Mouse (Mus musculus) splenic B cell, adult 2 months (primary cell): Measurements from ENCODE around the gene Olfr1443.
A peak's percentile ranks its signal among the peaks of the same experiment; 100 is the strongest.
"Not testable (repeated sequence)": the region's sequence is repeated elsewhere in the genome, so short reads cannot be mapped to it uniquely, and the experiment has no call there.

Experiments
- DNase-seq: peaks from one replicate; pipeline ENCODE4 v3.0.0-alpha.2; 2011; ENCODE audit warnings: low read depth, low spot score
- H3K27me3 ChIP-seq: 2 replicates; pipeline ENCODE4 v1.6.1; 2012; ENCODE audit warnings: mild to moderate bottlenecking, low read length, moderate library complexity, mixed read lengths; ENCODE audit not compliant: control insufficient read depth, poor library complexity, insufficient read depth, severe bottlenecking
- H3K36me3 ChIP-seq: 2 replicates; pipeline ENCODE4 v1.6.1; 2012; ENCODE audit warnings: mild to moderate bottlenecking, low read length, moderate library complexity, mixed read lengths; ENCODE audit not compliant: control insufficient read depth, poor library complexity, insufficient read depth, severe bottlenecking

Gene Olfr1443

DNA sequence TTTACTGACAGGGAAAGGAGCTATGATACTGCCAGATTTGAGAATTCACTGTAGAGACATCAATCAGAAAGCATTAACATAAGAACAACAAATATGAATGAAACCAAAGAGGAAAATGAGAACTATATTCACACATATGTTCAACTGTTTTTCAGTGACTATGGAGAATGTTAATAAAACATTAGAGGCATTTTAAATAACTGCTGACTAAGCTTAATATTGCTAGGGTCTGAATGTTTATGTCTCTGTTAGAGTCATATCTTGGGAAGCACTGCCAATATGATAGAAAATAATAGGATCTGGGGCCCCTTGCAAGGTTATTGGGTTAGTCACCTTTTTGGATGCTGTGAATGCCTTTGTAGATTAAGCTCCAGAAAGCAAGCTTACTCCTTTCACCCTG lies 31.1 kb downstream of the Olfr1443 start:
- Histone ChIP-seq H3K27me3 (peaks cover 2% of the 10 kb centered on the region), H3K36me3 (no peaks in the 10 kb centered on the region)
- DNase-seq, result no peak

DNA sequence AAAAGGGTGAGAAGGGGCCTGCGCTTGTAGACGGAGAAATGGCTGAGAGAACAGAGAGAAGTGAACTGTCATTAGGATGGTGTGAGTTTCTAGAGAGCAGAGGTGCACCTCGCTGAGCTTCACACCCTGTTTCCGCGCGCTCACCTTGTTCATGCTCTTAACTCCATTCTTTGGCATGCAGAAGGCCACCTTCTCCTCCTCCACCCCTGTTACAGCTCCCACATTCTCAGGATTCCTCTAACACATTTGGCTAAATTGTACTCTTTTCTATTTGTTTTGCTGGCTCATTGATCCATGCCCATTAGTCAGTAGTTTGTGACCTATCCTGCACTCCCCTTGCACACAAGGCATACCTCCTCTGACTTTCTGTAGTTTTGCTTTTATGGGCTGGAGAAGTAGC lies 41.3 kb downstream of the Olfr1443 start:
- Histone ChIP-seq H3K27me3 (no peaks in the 10 kb centered on the region), H3K36me3 (no peaks in the 10 kb centered on the region)
- DNase-seq, result no peak

DNA sequence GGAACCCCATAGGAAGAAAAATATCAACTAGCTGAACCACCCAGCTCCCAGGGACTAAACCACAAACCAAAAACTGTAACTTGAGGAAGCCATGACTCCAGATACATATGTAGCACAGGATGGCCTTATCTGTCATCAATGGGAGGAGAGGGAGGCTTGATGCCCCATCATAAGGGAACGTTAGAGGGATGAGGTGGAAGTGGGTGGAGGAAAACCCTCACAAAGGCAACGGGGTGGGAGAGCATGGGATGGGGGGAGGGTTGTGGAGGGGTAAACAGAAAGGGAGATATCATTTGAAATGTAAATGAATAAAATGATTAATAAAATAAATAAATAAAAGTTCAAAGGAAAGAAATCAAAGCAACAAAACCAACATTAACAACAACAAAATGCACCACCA lies 42.6 kb downstream of the Olfr1443 start:
- H3K27me3 ChIP-seq, result no peaks in the 10 kb centered on the region
- no peaks in the 10 kb centered on the region for H3K36me3 ChIP-seq
- DNase-seq, result no peak

DNA sequence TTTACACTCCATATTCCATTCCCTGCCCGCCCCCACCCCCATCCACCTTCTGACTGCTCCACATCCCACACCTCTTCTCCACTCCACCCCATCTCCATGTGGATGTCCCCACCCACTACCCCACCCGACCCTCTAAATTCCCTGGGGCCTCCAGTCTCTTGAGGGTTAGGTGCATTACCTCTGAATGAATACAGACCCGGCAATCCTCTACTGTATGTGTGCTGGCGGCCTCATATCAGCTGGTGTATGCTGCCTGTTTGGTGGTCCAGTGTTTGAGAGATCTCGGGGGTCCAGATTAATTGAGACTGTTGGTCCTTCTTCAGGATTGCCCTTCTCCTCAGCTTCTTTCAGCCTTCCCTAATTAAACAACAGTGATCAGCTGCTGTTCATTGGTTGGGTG lies 43.0 kb downstream of the Olfr1443 start:
- H3K36me3 ChIP-seq, DNase-seq, H3K27me3 ChIP-seq: not testable (repeated sequence)

DNA sequence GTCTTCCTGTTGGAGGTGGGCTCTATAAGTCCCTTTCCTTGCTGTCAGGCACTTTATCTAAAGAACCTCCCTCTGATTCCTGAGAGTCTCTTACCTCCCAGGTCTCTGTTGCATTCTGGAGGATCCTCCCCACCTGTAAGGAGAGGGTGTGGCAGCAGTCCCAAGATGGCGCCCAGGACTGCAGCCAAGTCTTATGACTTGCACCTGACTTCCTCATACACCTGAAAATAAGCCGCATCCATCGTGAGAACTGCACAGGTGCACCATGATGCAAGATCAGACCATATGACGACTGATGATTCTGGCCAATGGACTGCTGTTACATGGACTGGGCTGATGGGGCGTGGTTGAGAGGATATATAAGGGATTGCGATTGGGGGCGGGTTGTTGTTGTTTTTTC lies 43.7 kb downstream of the Olfr1443 start:
- H3K27me3 ChIP-seq, DNase-seq, H3K36me3 ChIP-seq: not testable (repeated sequence)

DNA sequence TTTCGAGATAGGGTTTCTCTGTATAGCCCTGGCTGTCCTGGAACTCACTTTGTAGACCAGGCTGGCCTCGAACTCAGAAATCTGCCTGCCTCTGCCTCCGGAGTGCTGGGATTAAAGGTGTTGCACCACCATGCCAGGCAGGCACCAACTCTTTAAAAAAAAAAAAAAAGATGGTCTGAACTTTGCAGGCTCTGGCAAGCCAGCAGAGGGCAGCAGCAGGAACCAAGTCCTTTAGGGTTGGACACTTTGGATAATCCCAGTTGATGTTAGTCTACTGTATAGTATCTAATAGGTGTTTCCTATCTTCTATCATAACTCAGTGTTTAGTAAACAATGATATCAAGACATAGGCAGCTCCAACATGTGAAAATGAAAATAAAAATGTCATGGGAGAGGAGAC lies 44.4 kb downstream of the Olfr1443 start:
- no peaks in the 10 kb centered on the region for H3K36me3 ChIP-seq
- peak; percentile 15 for DNase-seq
- H3K27me3 ChIP-seq, result no peaks in the 10 kb centered on the region

DNA sequence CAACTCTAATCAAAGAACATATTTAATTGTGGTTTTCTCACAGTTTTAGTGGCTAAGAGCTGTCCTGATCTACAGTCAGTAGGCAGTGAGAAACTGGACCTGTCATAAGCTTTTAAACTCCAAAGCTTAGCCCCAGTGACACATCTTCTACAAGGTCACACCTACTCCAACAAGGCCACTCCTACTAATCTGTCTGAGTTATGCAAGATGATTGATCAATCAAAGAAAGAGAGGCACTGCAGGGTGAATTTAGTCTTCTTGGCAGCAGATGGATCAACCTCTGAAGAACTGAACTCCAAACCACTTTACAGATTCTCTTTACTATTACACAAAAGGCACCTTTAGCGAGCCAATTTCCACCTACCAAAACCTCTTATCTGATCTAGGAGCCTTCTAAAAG lies 47.9 kb downstream of the Olfr1443 start:
- no peak for DNase-seq
- Histone ChIP-seq H3K27me3 (no peaks in the 10 kb centered on the region), H3K36me3 (no peaks in the 10 kb centered on the region)

DNA sequence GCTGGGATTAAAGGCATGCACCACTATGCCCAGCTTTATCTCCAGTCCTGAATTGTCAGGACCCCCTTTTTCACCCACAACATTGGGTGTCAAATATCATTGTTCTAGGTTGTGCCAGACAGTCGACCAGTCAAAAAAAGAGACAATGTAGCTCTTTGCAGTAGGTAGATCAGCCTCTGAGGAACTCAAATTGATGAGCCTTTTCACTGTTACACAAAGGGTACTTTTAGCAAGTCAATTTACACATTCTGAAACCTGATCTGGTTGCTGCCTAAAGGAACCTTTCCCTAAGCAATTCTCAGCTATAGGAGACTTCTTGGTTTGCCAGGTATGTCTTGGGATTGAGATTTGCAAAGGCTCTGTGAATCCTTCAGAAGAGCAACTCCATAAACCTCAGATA lies 53.1 kb downstream of the Olfr1443 start:
- Histone ChIP-seq H3K36me3 (no peaks in the 10 kb centered on the region), H3K27me3 (no peaks in the 10 kb centered on the region)
- no peak for DNase-seq

DNA sequence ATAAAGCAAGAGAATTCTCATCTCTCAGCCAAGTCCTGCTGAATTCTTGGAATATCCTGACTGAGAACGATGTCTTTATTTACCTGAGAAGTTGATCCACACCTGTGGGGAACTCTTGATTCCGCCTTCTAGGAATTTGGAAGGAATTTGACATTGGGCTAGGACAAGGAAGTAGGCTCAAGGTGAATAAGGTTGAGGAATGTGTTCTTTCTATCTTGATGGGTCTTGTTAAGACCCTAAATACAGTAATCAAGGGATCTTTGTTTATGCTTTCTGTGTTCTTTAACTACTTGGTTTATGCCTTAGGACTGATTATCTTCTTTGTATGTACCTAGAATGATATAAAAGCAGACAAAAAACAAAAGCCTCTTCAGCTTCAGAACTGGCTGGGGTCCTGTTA lies 54.0 kb downstream of the Olfr1443 start:
- no peaks in the 10 kb centered on the region for H3K36me3 ChIP-seq
- no peaks in the 10 kb centered on the region for H3K27me3 ChIP-seq
- DNase-seq, result no peak
